Mouse (Mus musculus): ENCODE results near the gene 4930535I16Rik. TPM values are rescaled to one million over a fixed set of nuclear protein-coding genes. Genes with fewer than 3 reads are reported as not detected.
"Not testable (repeated sequence)": the region's sequence is repeated elsewhere in the genome, so short reads cannot be mapped to it uniquely, and the experiment has no call there.

4930535I16Rik gene
- not detected in 2 replicates for polyA plus RNA-seq (2015; fragmentation: Nextera tagmentation; extraction: Ambion mirVana)

DNA sequence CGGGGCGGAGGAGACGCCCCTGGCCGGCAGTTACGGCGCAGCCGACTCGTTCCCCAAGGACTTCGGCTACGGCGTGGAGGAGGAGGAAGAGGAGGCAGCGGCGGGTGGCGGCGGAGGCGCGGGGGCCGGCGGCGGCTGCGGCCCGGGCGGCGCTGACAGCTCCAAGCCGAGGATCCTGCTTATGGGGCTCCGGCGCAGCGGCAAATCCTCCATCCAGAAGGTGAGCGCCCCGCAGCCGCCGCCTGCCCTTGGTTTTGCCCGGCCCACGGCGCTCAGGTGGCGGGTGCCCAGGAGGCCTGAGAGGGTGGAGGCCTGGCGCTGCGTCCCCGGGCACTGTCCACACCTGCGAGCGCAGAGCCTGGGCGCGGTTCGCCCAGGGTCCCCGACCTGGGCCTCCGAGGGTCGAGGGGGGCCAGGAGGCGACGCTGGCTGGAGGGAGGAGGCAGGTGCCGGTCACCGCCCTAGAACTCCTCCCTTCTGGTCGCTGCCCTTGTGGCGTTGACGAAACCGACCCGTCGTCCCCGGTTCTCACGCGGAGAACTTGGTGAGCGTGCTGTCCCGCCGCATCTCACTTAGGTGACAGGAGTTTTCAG lies at the start of gene 4930535I16Rik:
Gene 4930535I16Rik, minus strand, starts transcription at position 475 of the 593 bp plus-strand sequence.
- Histone ChIP-seq H3K27ac (peak within 1 kb of the TSS; percentile 86), H3K36me3 (peaks cover 16% of the 10 kb centered on the region), H3K9me3 (no peaks in the 10 kb centered on the region), H3K4me3 (replicated peaks) (peak within 1 kb of the TSS; percentile 95), H3K4me2 (replicated peaks) (peak within 1 kb of the TSS; percentile 77), H3K27me3 (replicated peaks) (no peaks in the 10 kb centered on the region), H3K9ac (peak within 1 kb of the TSS; percentile 97), H3K4me1 (replicated peaks) (peaks cover 14% of the 10 kb centered on the region)
- WGBS: under 1% methylated on average over 61 of the region's 63 CpGs
- peak; percentile 70 for ATAC-seq

DNA sequence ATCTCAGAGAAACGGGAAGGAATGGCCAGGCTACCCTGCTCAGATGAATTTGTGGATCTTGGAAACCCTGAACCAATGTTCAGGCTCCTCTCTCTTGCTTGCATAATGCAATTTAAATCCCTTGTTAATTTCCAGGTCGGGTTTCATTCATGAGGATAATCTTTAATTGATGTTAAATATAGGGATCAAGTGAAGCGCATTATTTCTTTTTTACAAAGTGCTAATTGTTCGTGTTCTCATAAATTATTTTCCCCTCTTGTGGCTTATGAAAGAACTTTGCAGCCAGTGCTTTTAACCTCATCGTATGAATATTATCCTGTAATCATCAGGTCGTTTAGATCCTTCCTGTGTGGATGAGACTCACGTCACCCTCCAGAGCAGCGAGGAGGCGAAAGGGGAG lies 44.9 kb upstream of the 4930535I16Rik start:
- Histone ChIP-seq H3K27me3 (replicated peaks) (peaks cover 2% of the 10 kb centered on the region; the same call in 1 of the 2 replicates), H3K4me3 (replicated peaks) (no peak overlapping the region), H3K9ac (no peak overlapping the region), H3K4me2 (replicated peaks) (no peak overlapping the region), H3K36me3 (no peaks in the 10 kb centered on the region), H3K9me3 (no peaks in the 10 kb centered on the region), H3K27ac (no peak overlapping the region), H3K4me1 (replicated peaks) (peaks cover 3% of the 10 kb centered on the region; the same call in 1 of the 2 replicates)
- 66% methylated on average over 9 of the region's 9 CpGs for WGBS
- no peak for ATAC-seq

GRCm38 (mm10) chr4:123960955-123961354 lies 43.1 kb upstream of the 4930535I16Rik start:
- H3K9me3 ChIP-seq: no peaks in the 10 kb centered on the region
- no peaks in the 10 kb centered on the region for H3K36me3 ChIP-seq
- no peak overlapping the region for H3K9ac ChIP-seq
- H3K27ac ChIP-seq: no peak overlapping the region
- peaks cover 15% of the 10 kb centered on the region for H3K4me1 ChIP-seq (replicated peaks)
- H3K4me2 ChIP-seq (replicated peaks): no peak overlapping the region
- WGBS: 30% methylated on average over 4 of the region's 4 CpGs
- ATAC-seq: no peak; the same call in 1 of the 2 replicates
- H3K4me3 ChIP-seq (replicated peaks): no peak overlapping the region
- peaks cover 5% of the 10 kb centered on the region; the same call in 1 of the 2 replicates for H3K27me3 ChIP-seq (replicated peaks)

DNA sequence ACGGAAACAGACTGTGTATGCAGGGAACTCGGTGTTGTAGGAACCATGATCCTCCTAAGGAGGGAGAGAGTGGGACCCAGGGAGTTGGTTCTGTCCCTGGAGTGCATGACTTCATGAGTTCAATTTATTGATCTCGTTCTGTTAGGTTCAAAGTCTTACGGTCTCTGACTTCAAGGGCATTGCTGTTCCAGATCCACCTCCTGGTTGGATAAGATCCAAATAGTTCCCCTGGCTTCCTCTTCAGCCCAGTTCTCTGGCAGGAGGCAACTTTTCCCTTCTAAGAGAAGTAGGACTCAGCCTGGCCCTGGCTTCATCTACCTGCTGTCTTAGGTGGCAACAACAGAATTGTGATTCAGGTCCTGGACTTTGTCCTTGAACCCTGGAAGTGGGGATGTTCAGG lies 40.1 kb upstream of the 4930535I16Rik start:
- Histone ChIP-seq H3K27me3 (replicated peaks) (peaks cover 3% of the 10 kb centered on the region; the same call in 1 of the 2 replicates), H3K9me3 (no peaks in the 10 kb centered on the region), H3K9ac (no peak overlapping the region), H3K4me1 (replicated peaks) (peaks cover 15% of the 10 kb centered on the region), H3K36me3 (no peaks in the 10 kb centered on the region), H3K4me2 (replicated peaks) (no peak overlapping the region), H3K4me3 (replicated peaks) (no peak overlapping the region), H3K27ac (no peak overlapping the region)
- ATAC-seq: no peak
- WGBS: 57% methylated on average over 4 of the region's 4 CpGs

DNA sequence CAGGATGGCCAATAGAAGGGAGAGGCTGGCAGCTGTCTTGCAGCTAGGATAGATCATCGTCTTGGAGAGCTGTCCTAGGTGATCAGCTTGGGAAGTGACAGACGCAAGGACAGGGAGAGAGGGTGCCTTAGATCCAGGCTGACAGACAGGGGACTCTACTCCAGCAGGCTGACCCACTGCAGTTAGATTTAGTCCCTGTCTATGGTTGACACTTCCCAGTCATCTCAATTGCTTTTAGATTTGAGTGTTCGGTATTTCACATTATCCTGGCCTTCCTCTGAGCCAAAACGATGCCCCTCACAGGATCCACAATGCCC lies 39.6 kb upstream of the 4930535I16Rik start:
- H3K36me3 ChIP-seq: no peaks in the 10 kb centered on the region
- peak; percentile 41 for ATAC-seq
- peak overlapping the region; percentile 54 for H3K4me2 ChIP-seq (replicated peaks)
- H3K4me3 ChIP-seq (replicated peaks): 0 out of 2 replicates have a peak overlapping the region, but pooled peaks have one; percentile 12
- 63% methylated on average over 4 of the region's 4 CpGs for WGBS
- no peaks in the 10 kb centered on the region for H3K9me3 ChIP-seq
- H3K4me1 ChIP-seq (replicated peaks): peaks cover 15% of the 10 kb centered on the region
- H3K27ac ChIP-seq: no peak overlapping the region
- no peak overlapping the region for H3K9ac ChIP-seq
- peaks cover 3% of the 10 kb centered on the region; the same call in 1 of the 2 replicates for H3K27me3 ChIP-seq (replicated peaks)

- Histone ChIP-seq H3K9ac (no peak overlapping the region), H3K9me3 (no peaks in the 10 kb centered on the region), H3K27me3 (replicated peaks) (peaks cover 3% of the 10 kb centered on the region; the same call in 1 of the 2 replicates), H3K4me1 (replicated peaks) (peaks cover 15% of the 10 kb centered on the region), H3K27ac (no peak overlapping the region), H3K36me3 (no peaks in the 10 kb centered on the region), H3K4me2 (replicated peaks) (peak overlapping the region; percentile 54), H3K4me3 (replicated peaks) (0 out of 2 replicates have a peak overlapping the region, but pooled peaks have one; percentile 12)
- peak; percentile 84 for ATAC-seq
- WGBS: 5% methylated on average over 31 of the region's 31 CpGs
Measured at GRCm38 (mm10) chr4:123956703-123957491, 39.1 kb upstream of the 4930535I16Rik start.

DNA sequence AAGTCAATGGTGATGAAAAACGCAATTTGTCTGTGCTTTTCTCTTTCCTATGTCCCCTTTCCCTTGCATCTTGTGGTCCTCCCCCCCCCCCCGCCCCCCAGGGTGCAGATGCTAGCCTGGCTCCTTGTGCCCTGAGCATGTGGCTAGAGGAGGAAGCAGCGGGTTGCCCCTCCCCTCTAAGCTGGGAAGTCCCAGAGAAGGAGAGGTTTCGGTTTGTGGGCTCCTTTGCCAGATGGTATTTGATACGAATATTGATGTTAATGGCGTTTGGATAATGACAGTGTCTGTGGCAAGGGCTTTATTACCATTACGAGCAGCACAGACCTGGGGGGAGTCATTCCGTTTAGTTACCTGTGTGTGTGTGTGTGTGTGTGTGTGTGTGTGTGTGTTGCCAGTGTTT lies 34.2 kb upstream of the 4930535I16Rik start:
- Histone ChIP-seq H3K27ac (no peak overlapping the region), H3K9me3 (no peaks in the 10 kb centered on the region), H3K4me1 (replicated peaks) (peaks cover 8% of the 10 kb centered on the region), H3K36me3 (no peaks in the 10 kb centered on the region), H3K27me3 (replicated peaks) (peaks cover 3% of the 10 kb centered on the region; the same call in 1 of the 2 replicates), H3K9ac (no peak overlapping the region), H3K4me3 (replicated peaks) (no peak overlapping the region), H3K4me2 (replicated peaks) (no peak overlapping the region)
- ATAC-seq: no peak
- 48% methylated on average over 7 of the region's 8 CpGs for WGBS

GRCm38 (mm10) chr4:123949649-123950048 lies 31.8 kb upstream of the 4930535I16Rik start:
- Histone ChIP-seq H3K27ac (no peak overlapping the region), H3K9ac (no peak overlapping the region), H3K4me1 (replicated peaks) (no peaks in the 10 kb centered on the region), H3K27me3 (replicated peaks) (no peaks in the 10 kb centered on the region), H3K4me2 (replicated peaks) (no peak overlapping the region), H3K9me3 (no peaks in the 10 kb centered on the region), H3K36me3 (no peaks in the 10 kb centered on the region), H3K4me3 (replicated peaks) (no peak overlapping the region)
- 57% methylated on average over 10 of the region's 10 CpGs for WGBS
- ATAC-seq: peak; percentile 78

GRCm38 (mm10) chr4:123948901-123949300 lies 31.1 kb upstream of the 4930535I16Rik start:
- H3K36me3 ChIP-seq: no peaks in the 10 kb centered on the region
- H3K4me3 ChIP-seq (replicated peaks): no peak overlapping the region
- no peak overlapping the region for H3K27ac ChIP-seq
- no peaks in the 10 kb centered on the region for H3K9me3 ChIP-seq
- no peaks in the 10 kb centered on the region for H3K27me3 ChIP-seq (replicated peaks)
- no peaks in the 10 kb centered on the region for H3K4me1 ChIP-seq (replicated peaks)
- H3K4me2 ChIP-seq (replicated peaks): no peak overlapping the region
- WGBS: 81% methylated on average over 6 of the region's 6 CpGs
- H3K9ac ChIP-seq: no peak overlapping the region
- ATAC-seq: no peak

GRCm38 (mm10) chr4:123947149-123947548 lies 29.3 kb upstream of the 4930535I16Rik start:
- WGBS: 68% methylated on average over 5 of the region's 5 CpGs
- Histone ChIP-seq H3K4me2 (replicated peaks) (no peak overlapping the region), H3K27me3 (replicated peaks) (no peaks in the 10 kb centered on the region), H3K27ac (no peak overlapping the region), H3K9ac (no peak overlapping the region), H3K36me3 (no peaks in the 10 kb centered on the region), H3K4me3 (replicated peaks) (no peak overlapping the region), H3K4me1 (replicated peaks) (no peaks in the 10 kb centered on the region), H3K9me3 (no peaks in the 10 kb centered on the region)
- ATAC-seq: no peak

DNA sequence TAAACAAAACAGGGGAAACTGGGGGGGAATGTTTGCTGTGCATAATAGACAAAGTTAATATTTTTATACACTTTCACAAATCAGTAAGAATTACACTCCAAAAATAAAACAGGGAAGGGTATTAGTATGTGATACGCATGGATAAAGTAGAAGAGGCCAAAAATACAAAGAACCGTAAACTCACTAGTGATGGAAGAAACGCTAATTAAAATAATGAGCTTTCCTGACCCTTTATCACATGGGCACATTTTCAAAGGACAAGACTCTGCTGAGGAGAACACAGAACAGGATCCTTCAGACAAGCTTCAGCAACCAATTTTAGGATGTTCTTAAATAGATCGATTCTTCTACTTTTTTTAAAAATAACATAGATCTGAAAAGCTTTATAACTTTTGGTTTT lies 28.9 kb upstream of the 4930535I16Rik start:
- H3K4me2 ChIP-seq (replicated peaks): no peak overlapping the region
- ATAC-seq: no peak
- H3K9me3 ChIP-seq: no peaks in the 10 kb centered on the region
- H3K27me3 ChIP-seq (replicated peaks): no peaks in the 10 kb centered on the region
- WGBS: 90% methylated on average over 4 of the region's 4 CpGs
- H3K4me3 ChIP-seq (replicated peaks): no peak overlapping the region
- no peak overlapping the region for H3K9ac ChIP-seq
- no peaks in the 10 kb centered on the region for H3K4me1 ChIP-seq (replicated peaks)
- no peak overlapping the region for H3K27ac ChIP-seq
- no peaks in the 10 kb centered on the region for H3K36me3 ChIP-seq

DNA sequence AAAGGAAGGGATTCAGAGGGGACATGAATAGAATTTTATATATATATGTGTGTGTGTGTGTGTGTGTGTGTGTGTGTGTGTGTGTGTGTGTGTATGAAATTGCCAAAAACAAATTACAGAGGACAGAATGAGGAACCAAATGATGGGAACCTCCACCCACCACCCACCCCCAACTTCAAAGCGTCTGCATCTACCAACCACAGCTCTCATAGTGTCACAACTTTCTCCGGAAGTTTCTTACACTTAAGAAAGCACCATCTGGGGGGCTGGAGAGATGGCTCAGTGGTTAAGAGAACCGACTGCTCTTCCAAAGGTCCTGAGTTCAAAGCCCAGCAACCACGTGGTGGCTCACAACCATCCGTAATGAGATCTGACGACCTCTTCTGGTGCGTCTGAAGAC lies 23.1 kb upstream of the 4930535I16Rik start:
- 66% methylated on average over 7 of the region's 7 CpGs for WGBS
- H3K36me3 ChIP-seq; H3K4me3 ChIP-seq (replicated peaks); H3K27ac ChIP-seq; H3K27me3 ChIP-seq (replicated peaks); ATAC-seq; H3K9ac ChIP-seq; H3K9me3 ChIP-seq; H3K4me1 ChIP-seq (replicated peaks); H3K4me2 ChIP-seq (replicated peaks): not testable (repeated sequence)
